Mouse (Mus musculus) hindbrain, embryonic 13.5 days (tissue): Measurements from ENCODE around the gene Ppara. TPM values are rescaled to one million over a fixed set of nuclear protein-coding genes. Genes with fewer than 3 reads are reported as not detected.

Source experiments
- ATAC-seq: fragments of 200-750 bp; cut with Nextera tagmentation; 2 replicates; pipeline ENCODE4 v1.8.0; 2017; ENCODE audit warnings: moderate TSS enrichment; ENCODE audit not compliant: low FRiP score
- H3K27ac ChIP-seq: fragments of 300-500 bp; sonication (generic); 2 replicates; pipeline ENCODE4 v1.5.1; 2015; ENCODE audit warnings: inconsistent platforms, mild to moderate bottlenecking, moderate library complexity
- H3K27me3 ChIP-seq: fragments of 300-500 bp; sonication (generic); 2 replicates; pipeline ENCODE4 v1.6.1; 2015; ENCODE audit warnings: mild to moderate bottlenecking, inconsistent platforms
- H3K36me3 ChIP-seq: fragments of 300-500 bp; sonication (generic); 2 replicates; pipeline ENCODE4 v1.6.1; 2015; ENCODE audit warnings: mild to moderate bottlenecking, inconsistent platforms
- H3K4me1 ChIP-seq: fragments of 300-500 bp; sonication (generic); replicated peaks from 2 replicates; pipeline ENCODE4 v1.6.1; 2015; ENCODE audit warnings: inconsistent platforms
- H3K4me2 ChIP-seq: fragments of 300-500 bp; sonication (generic); 2 replicates; pipeline ENCODE4 v1.6.1; 2015; ENCODE audit warnings: inconsistent platforms, mild to moderate bottlenecking, moderate library complexity
- H3K4me3 ChIP-seq: fragments of 300-500 bp; sonication (generic); 2 replicates; pipeline ENCODE4 v1.5.1; 2015; ENCODE audit warnings: mild to moderate bottlenecking, inconsistent platforms
- H3K9ac ChIP-seq: fragments of 300-500 bp; sonication (generic); 2 replicates; pipeline ENCODE4 v1.6.1; 2015; ENCODE audit warnings: mild to moderate bottlenecking, inconsistent platforms
- H3K9me3 ChIP-seq: fragments of 300-500 bp; sonication (generic); 2 replicates; pipeline ENCODE4 v1.6.1; 2016; ENCODE audit warnings: inconsistent platforms
- WGBS: fragments of 180-500 bp; shearing (Covaris S2); methylation state at CpG from one replicate; pipeline ENCODE4 v1.1.7; 2015; 5-methylcytosine and 5-hydroxymethylcytosine counted together
- microRNA counts: library from miRNA; unstranded; fragments of <30 nt; microRNA quantifications from one replicate; lab custom pipeline; 2016
- microRNA-seq: library from miRNA; unstranded; fragments of <30 nt; microRNA quantifications from one replicate; pipeline ENCODE4, GENCODE M21; 2016
- polyA plus RNA-seq: library from polyadenylated mRNA; unstranded; fragments of >200 nt; fragmentation: Nextera tagmentation; extraction: Ambion mirVana; gene quantifications from 2 replicates; pipeline ENCODE4 v1.2.1, GENCODE M21; 2015

The Ppara gene
- polyA plus RNA-seq, 1 experiment from 2014 or later: 1.7 TPM

- no peaks in the 10 kb centered on the region for H3K27me3 ChIP-seq
- 78% methylated on average over 12 of the region's 12 CpGs for WGBS
Observed at GRCm38 (mm10) chr15:85851656-85852392, 117.0 kb downstream of the Ppara start.

More at GRCm38 (mm10) chr15:85851656-85852392, 117.0 kb downstream of the Ppara start:
- ATAC-seq: no peak
- no peak overlapping the region for H3K27ac ChIP-seq
- H3K9ac ChIP-seq: no peak overlapping the region
- H3K4me1 ChIP-seq: no peaks in the 10 kb centered on the region
- peaks cover 9% of the 10 kb centered on the region for H3K36me3 ChIP-seq
- H3K4me3 ChIP-seq: no peak overlapping the region
- H3K4me2 ChIP-seq: no peak overlapping the region
- no peaks in the 10 kb centered on the region for H3K9me3 ChIP-seq

MicroRNA genes within 50 kb of the gene (microRNA counts, 519-probe panel; counts per million panel counts)
- microRNA mmu-let-7b (lab: Ali Mortazavi, UCI): 5,598 counts per million, percentile 93 among the panel's probes with 10 or more counts
- microRNA mmu-let-7c (lab: Ali Mortazavi, UCI): 6,376 counts per million, percentile 99 among the panel's probes with 10 or more counts

Small RNA genes within 50 kb of the gene (microRNA-seq; reads per million reads assigned to microRNA genes)
- gene Mirlet7b (5,048 reads per million, percentile 91 among the genes with 10 or more reads in this experiment), gene Mirlet7c-2 (304 reads per million, percentile 63 among the genes with 10 or more reads in this experiment)

Other genes with a start within 250 kb of the Ppara start
- not detected in 2 replicates for gene 7530416G11Rik, start 231.8 kb upstream of the Ppara start, polyA plus RNA-seq
- 40.1 and 47.2 TPM in 2 replicates for gene Wnt7b, start 152.5 kb upstream of the Ppara start, polyA plus RNA-seq
- 17.1 and 20.5 TPM in 2 replicates for gene Cdpf1, start 76.7 kb downstream of the Ppara start, polyA plus RNA-seq
- 0.04 TPM in 1 of 2 replicates, not detected in the other for gene Pkdrej, start 86.8 kb downstream of the Ppara start, polyA plus RNA-seq
- 3.4 and 3.9 TPM in 2 replicates for gene Ttc38, start 97.3 kb downstream of the Ppara start, polyA plus RNA-seq
- 8.9 and 9.1 TPM in 2 replicates for gene Gtse1, start 124.8 kb downstream of the Ppara start, polyA plus RNA-seq
- 40.8 and 47.9 TPM in 2 replicates for gene Trmu, start 144.3 kb downstream of the Ppara start, polyA plus RNA-seq